Mouse (Mus musculus) heart, postnatal 0 days (tissue): Measurements from ENCODE around the gene Sfi1.
"Not testable (repeated sequence)": the region's sequence is repeated elsewhere in the genome, so short reads cannot be mapped to it uniquely, and the experiment has no call there.

Experiments
- CTCF ChIP-seq: IDR thresholded peaks from 2 replicates; pipeline ENCODE4 v1.5.1; 2016; ENCODE audit warnings: antibody characterized with exemption, control low read depth, low read depth
- EP300 ChIP-seq: IDR thresholded peaks from 2 replicates; pipeline ENCODE4 v1.6.1; 2016; ENCODE audit warnings: antibody characterized with exemption, low read depth

- not testable (repeated sequence) for TF ChIP-seq CTCF, EP300
Measured at GRCm38 (mm10) chr11:3132957-3133356, 60.3 kb downstream of the Sfi1 start.
